Mouse (Mus musculus) olfactory bulb, adult 2 months (tissue): ENCODE results near the gene Xxylt1.

Experiments used
- CTCF ChIP-seq: fragments of 200-500 bp; IDR thresholded peaks from 2 replicates; pipeline ENCODE4 v1.5.1; 2012; ENCODE audit warnings: low read depth, mild to moderate bottlenecking, low read length, moderate library complexity; ENCODE audit not compliant: insufficient read depth
- POLR2A ChIP-seq: fragments of 200-500 bp; IDR thresholded peaks from 2 replicates; pipeline ENCODE4 v1.6.1; 2012; ENCODE audit warnings: mild to moderate bottlenecking, low read depth, low read length, moderate library complexity; ENCODE audit not compliant: insufficient read depth

- TF ChIP-seq POLR2A (no peak), CTCF (no peak)
Measured at GRCm38 (mm10) chr16:31128116-31128515, 46.9 kb upstream of the Xxylt1 start.
